ENCODE assay signal across 9 mouse cellular contexts in the genomic region with DNA sequence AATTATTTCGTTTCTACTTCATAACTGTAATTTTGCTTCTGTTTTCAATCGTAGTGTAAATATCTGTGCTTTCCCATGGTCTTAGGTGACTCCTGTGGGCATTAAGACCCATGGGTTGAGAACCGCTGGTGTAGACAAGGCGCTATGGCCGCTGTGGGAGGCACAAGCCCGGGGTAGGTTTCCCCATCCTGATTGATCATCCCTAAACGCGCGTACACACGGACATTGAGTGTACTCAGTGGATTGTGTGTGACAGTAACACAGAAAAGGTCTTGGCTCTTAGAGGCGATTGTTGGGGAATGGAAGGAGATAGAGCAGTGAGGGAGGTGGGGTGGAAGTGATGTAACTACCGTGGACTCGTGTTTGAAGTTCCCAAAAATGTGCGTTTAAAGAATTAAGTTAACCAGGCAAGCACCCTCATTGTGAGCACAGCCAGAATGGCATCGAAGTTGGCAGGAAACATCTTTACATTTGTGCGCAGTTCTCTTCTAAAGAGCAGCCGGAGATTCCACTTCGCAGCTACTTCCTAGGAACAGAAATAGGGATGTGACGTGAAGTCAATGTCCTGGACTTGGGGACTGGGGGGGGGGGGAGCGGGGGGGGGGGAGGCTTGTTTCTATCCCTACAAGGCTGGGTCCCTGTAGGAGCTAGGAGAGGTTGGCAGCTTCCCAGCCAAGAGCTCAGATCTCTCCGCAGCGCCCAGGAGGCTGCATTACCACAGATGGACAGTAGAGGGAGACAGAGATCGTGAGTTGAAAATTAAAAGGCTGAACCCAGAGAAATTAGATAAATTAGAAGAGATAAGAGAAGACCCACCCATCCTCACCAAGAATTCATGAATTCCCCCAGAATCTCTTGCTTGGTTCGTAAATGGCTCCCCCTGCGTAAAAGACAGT. TPM values are rescaled to one million over a fixed set of nuclear protein-coding genes. Genes with fewer than 3 reads are reported as not detected.
A peak's percentile ranks its signal among the peaks of the same experiment; 100 is the strongest.
DNase-seq lines count a peak whose midpoint lies in the region; ATAC-seq and TF ChIP-seq lines count a peak whose summit lies in the region.
"Had no signal": no experiment of that assay in that cellular context is flagged by ENCODE, and none has a peak within 500 bp of the region (broad histone marks: within the 10 kb centered on the region; RNA-seq: fewer than 3 reads in every experiment).

No protein-coding gene starts in this region.

- H3K9me3 ChIP-seq in heart, embryonic 10.5 days: no peaks in the 10 kb centered on the region
- H3K9me3 ChIP-seq in liver, embryonic 14.5 days (ENCODE audit: control insufficient read depth, low read length): no peaks in the 10 kb centered on the region
- H3K9me3 ChIP-seq in neural tube, embryonic 15.5 days (replicated peaks): no peaks in the 10 kb centered on the region
- H3K9me3 ChIP-seq: embryonic facial prominence, embryonic 15.5 days had no signal

- no peak overlapping the region for H3K9ac ChIP-seq in liver, embryonic 14.5 days (replicated peaks)
- H3K9ac ChIP-seq in neural tube, embryonic 15.5 days (replicated peaks): no peak overlapping the region; the same call in 1 of the 2 replicates
- H3K9ac ChIP-seq: embryonic facial prominence, embryonic 15.5 days had no signal

- H3K4me2 ChIP-seq in liver, embryonic 14.5 days (ENCODE audit: low read depth): no peak overlapping the region
- H3K4me2 ChIP-seq in neural tube, embryonic 15.5 days: peak overlapping the region; percentile 34
- H3K4me2 ChIP-seq: embryonic facial prominence, embryonic 15.5 days had no signal

- no peak overlapping the region for H3K27ac ChIP-seq in embryonic fibroblast, embryonic 13.5 days (ENCODE audit: insufficient read depth, low read length)
- H3K27ac ChIP-seq in heart, embryonic 10.5 days: no peak overlapping the region
- no peak overlapping the region for H3K27ac ChIP-seq in liver, embryonic 14.5 days
- no peak overlapping the region for H3K27ac ChIP-seq in neural tube, embryonic 15.5 days (replicated peaks)
- H3K27ac ChIP-seq: embryonic facial prominence, embryonic 15.5 days had no signal

- peak; percentile 68 for ATAC-seq in CD4-positive, CD25-positive, alpha-beta regulatory T cell, adult 4 months
- no peak for ATAC-seq in liver, embryonic 14.5 days (ENCODE audit: insufficient read depth)
- peak; percentile 77 for ATAC-seq in neural tube, embryonic 15.5 days (ENCODE audit: low FRiP score)

- 47% methylated on average over 24 of the region's 25 CpGs for WGBS in heart, embryonic 10.5 days
- WGBS in liver, embryonic 14.5 days (ENCODE audit: insufficient replicate concordance): 39% methylated on average over 24 of the region's 25 CpGs
- WGBS in neural tube, embryonic 15.5 days: 43% methylated on average over 25 of the region's 25 CpGs

- H3K4me1 ChIP-seq in embryonic fibroblast, embryonic 13.5 days (ENCODE audit: control insufficient read depth, insufficient read depth, low read length): no peaks in the 10 kb centered on the region
- no peaks in the 10 kb centered on the region for H3K4me1 ChIP-seq in heart, embryonic 10.5 days
- H3K4me1 ChIP-seq in liver, embryonic 14.5 days (replicated peaks; ENCODE audit: control insufficient read depth in 2 of 2, insufficient read depth in 2 of 2, low read length in 1 of 2): no peaks in the 10 kb centered on the region
- H3K4me1 ChIP-seq in neural tube, embryonic 15.5 days: 0 out of 2 replicates have a peak, but pooled peaks cover 2% of the 10 kb centered on the region
- H3K4me1 ChIP-seq: embryonic facial prominence, embryonic 15.5 days had no signal

- H3K36me3 ChIP-seq in heart, embryonic 10.5 days: no peaks in the 10 kb centered on the region
- no peaks in the 10 kb centered on the region for H3K36me3 ChIP-seq in liver, embryonic 14.5 days (replicated peaks; ENCODE audit: control insufficient read depth, insufficient read depth, low read depth)
- H3K36me3 ChIP-seq in neural tube, embryonic 15.5 days: no peaks in the 10 kb centered on the region
- H3K36me3 ChIP-seq: embryonic facial prominence, embryonic 15.5 days had no signal

- TF ChIP-seq POLR2A in embryonic fibroblast, embryonic 13.5 days (IDR thresholded peaks at IDR 0.05; ENCODE audit: low read depth, low read length): no peak

- no peak for TF ChIP-seq EP300 in liver, embryonic 14.5 days (IDR thresholded peaks at IDR 0.05; ENCODE audit: low read depth)

- H3K4me3 ChIP-seq in embryonic fibroblast, embryonic 13.5 days (ENCODE audit: insufficient read depth, low read length): no peak overlapping the region
- H3K4me3 ChIP-seq in heart, embryonic 10.5 days: no peak overlapping the region
- H3K4me3 ChIP-seq in liver, embryonic 14.5 days (ENCODE audit: insufficient read depth in 1 of 2, low read depth in 2 of 2, low read length in 2 of 2): no peak overlapping the region
- H3K4me3 ChIP-seq in neural tube, embryonic 15.5 days (replicated peaks): 0 out of 2 replicates have a peak overlapping the region, but pooled peaks have one; percentile 15
- H3K4me3 ChIP-seq: embryonic facial prominence, embryonic 15.5 days had no signal

- peak; percentile 53 to 58 for DNase-seq in adrenal gland, postnatal 4 days (ENCODE audit: low spot score in 2 of 2)
- peak; percentile 76 for DNase-seq in heart, embryonic 10.5 days (ENCODE audit: low spot score)
- DNase-seq in kidney, postnatal 14 days: peak; percentile 88
- peak; percentile 42 to 49 (median 44) for DNase-seq in liver, embryonic 14.5 days (ENCODE audit: low read depth in 3 of 3, low spot score in 3 of 3)
- peak; percentile 91 for DNase-seq in testis, postnatal 10 days (ENCODE audit: low spot score)

- TF ChIP-seq CTCF in embryonic fibroblast, embryonic 13.5 days (IDR thresholded peaks at IDR 0.05; ENCODE audit: borderline replicate concordance, insufficient read depth, low read length): peak; percentile 70
- peak; percentile 89 for TF ChIP-seq CTCF in liver, embryonic 14.5 days (IDR thresholded peaks at IDR 0.05; ENCODE audit: low read depth)

- peaks cover 5% of the 10 kb centered on the region for H3K27me3 ChIP-seq in heart, embryonic 10.5 days (ENCODE audit: insufficient read depth, poor library complexity, severe bottlenecking)
- no peaks in the 10 kb centered on the region; the same call in 1 of the 2 replicates for H3K27me3 ChIP-seq in liver, embryonic 14.5 days (ENCODE audit: control insufficient read depth, insufficient read depth, low read length)
- no peaks in the 10 kb centered on the region for H3K27me3 ChIP-seq in neural tube, embryonic 15.5 days (replicated peaks)
- H3K27me3 ChIP-seq: embryonic facial prominence, embryonic 15.5 days had no signal

RNA-seq across cellular contexts. Expression of gene Il9r, which starts 17.9 kb away (rescaled TPM):
- 10 to 100 TPM in 1 of 2 experiments, 1 to 10 TPM in 1; 5.8 to 10.0 TPM for polyA plus RNA-seq in CD4-positive, CD25-positive, alpha-beta regulatory T cell, adult 4 months (2017; shearing (Covaris generic))
- total RNA-seq in adrenal gland, postnatal 4 days (2021): under 1 TPM; 0.17 to 0.40 TPM
- not detected in 2 replicates for polyA plus RNA-seq in embryonic fibroblast, embryonic 13.5 days (2011; ENCODE audit: insufficient read length, low read depth, missing spikeins)
- 0.14 TPM in 1 of 2 replicates, not detected in the other for polyA plus RNA-seq in heart, embryonic 10.5 days (2016; fragmentation: Nextera tagmentation; extraction: Ambion mirVana)
- 0.11 and 0.16 TPM in 2 replicates for polyA plus RNA-seq in liver, embryonic 14.5 days (2012; rRNA removed)
- 0.08 and 0.18 TPM in 2 replicates for polyA plus RNA-seq in liver, embryonic 14.5 days (2014; fragmentation: Nextera tagmentation; extraction: Ambion mirVana)
- polyA plus RNA-seq in neural tube, embryonic 15.5 days (2015; fragmentation: Nextera tagmentation; extraction: Ambion mirVana): 1.5 TPM in 1 of 2 replicates, not detected in the other

RNA-seq across cellular contexts. Expression of gene Snrnp25, which starts 23.0 kb away (rescaled TPM):
- polyA plus RNA-seq in CD4-positive, CD25-positive, alpha-beta regulatory T cell, adult 4 months (2017; shearing (Covaris generic)): 10 to 100 TPM; 55.7 to 58.6 TPM
- total RNA-seq in adrenal gland, postnatal 4 days (2021): 10 to 100 TPM; 19.5 to 20.2 TPM
- 20.4 and 21.6 TPM in 2 replicates for polyA plus RNA-seq in embryonic fibroblast, embryonic 13.5 days (2011; ENCODE audit: insufficient read length, low read depth, missing spikeins)
- polyA plus RNA-seq in heart, embryonic 10.5 days (2016; fragmentation: Nextera tagmentation; extraction: Ambion mirVana): 69.7 and 84.1 TPM in 2 replicates
- polyA plus RNA-seq in liver, embryonic 14.5 days (2012; rRNA removed): 56.8 and 67.9 TPM in 2 replicates
- polyA plus RNA-seq in liver, embryonic 14.5 days (2014; fragmentation: Nextera tagmentation; extraction: Ambion mirVana): 93.1 and 111 TPM in 2 replicates
- polyA plus RNA-seq in neural tube, embryonic 15.5 days (2015; fragmentation: Nextera tagmentation; extraction: Ambion mirVana): 45.6 and 54.3 TPM in 2 replicates

RNA-seq across cellular contexts. Expression of gene Rhbdf1, which starts 39.9 kb away (rescaled TPM):
- 1 to 10 TPM in 1 of 2 experiments, not detected in 1; 1.1 TPM for polyA plus RNA-seq in CD4-positive, CD25-positive, alpha-beta regulatory T cell, adult 4 months (2017; shearing (Covaris generic))
- total RNA-seq in adrenal gland, postnatal 4 days (2021): 10 to 100 TPM; 43.7 to 47.5 TPM
- 45.9 and 49.1 TPM in 2 replicates for polyA plus RNA-seq in embryonic fibroblast, embryonic 13.5 days (2011; ENCODE audit: insufficient read length, low read depth, missing spikeins)
- 40.8 and 42.4 TPM in 2 replicates for polyA plus RNA-seq in heart, embryonic 10.5 days (2016; fragmentation: Nextera tagmentation; extraction: Ambion mirVana)
- 5.8 and 6.2 TPM in 2 replicates for polyA plus RNA-seq in liver, embryonic 14.5 days (2012; rRNA removed)
- 3.0 and 4.4 TPM in 2 replicates for polyA plus RNA-seq in liver, embryonic 14.5 days (2014; fragmentation: Nextera tagmentation; extraction: Ambion mirVana)
- polyA plus RNA-seq in neural tube, embryonic 15.5 days (2015; fragmentation: Nextera tagmentation; extraction: Ambion mirVana): 23.8 and 28.4 TPM in 2 replicates

RNA-seq across cellular contexts. Expression of gene Mpg, which starts 44.1 kb away (rescaled TPM):
- 10 to 100 TPM; 27.0 to 39.9 TPM for polyA plus RNA-seq in CD4-positive, CD25-positive, alpha-beta regulatory T cell, adult 4 months (2017; shearing (Covaris generic))
- total RNA-seq in adrenal gland, postnatal 4 days (2021): 10 to 100 TPM; 38.5 to 40.6 TPM
- 20.7 and 21.2 TPM in 2 replicates for polyA plus RNA-seq in embryonic fibroblast, embryonic 13.5 days (2011; ENCODE audit: insufficient read length, low read depth, missing spikeins)
- 21.3 and 26.3 TPM in 2 replicates for polyA plus RNA-seq in heart, embryonic 10.5 days (2016; fragmentation: Nextera tagmentation; extraction: Ambion mirVana)
- 8.1 and 9.9 TPM in 2 replicates for polyA plus RNA-seq in liver, embryonic 14.5 days (2012; rRNA removed)
- polyA plus RNA-seq in liver, embryonic 14.5 days (2014; fragmentation: Nextera tagmentation; extraction: Ambion mirVana): 17.0 and 18.1 TPM in 2 replicates
- 33.9 and 37.8 TPM in 2 replicates for polyA plus RNA-seq in neural tube, embryonic 15.5 days (2015; fragmentation: Nextera tagmentation; extraction: Ambion mirVana)
